Mouse (Mus musculus) forebrain, embryonic 13.5 days (tissue): ENCODE measurements around the gene Ankrd63. TPM values are rescaled to one million over a fixed set of nuclear protein-coding genes. Genes with fewer than 3 reads are reported as not detected.

Source experiments
- ATAC-seq: fragments of 200-750 bp; cut with Nextera tagmentation; 2 replicates; pipeline ENCODE4 v1.8.0; 2017
- H3K27ac ChIP-seq: fragments of 300-500 bp; sonication (generic); 2 replicates; pipeline ENCODE4 v1.5.1; 2015; ENCODE audit warnings: inconsistent platforms, mild to moderate bottlenecking, moderate library complexity
- H3K27me3 ChIP-seq: fragments of 300-500 bp; sonication (generic); 2 replicates; pipeline ENCODE4 v1.6.1; 2015; ENCODE audit warnings: mild to moderate bottlenecking, inconsistent platforms
- H3K36me3 ChIP-seq: fragments of 300-500 bp; sonication (generic); 2 replicates; pipeline ENCODE4 v1.6.1; 2015; ENCODE audit warnings: mild to moderate bottlenecking, inconsistent platforms; ENCODE audit not compliant: poor library complexity, severe bottlenecking
- H3K4me1 ChIP-seq: fragments of 300-500 bp; sonication (generic); 2 replicates; pipeline ENCODE4 v1.6.1; 2015; ENCODE audit warnings: inconsistent platforms
- H3K4me2 ChIP-seq: fragments of 300-500 bp; sonication (generic); 2 replicates; pipeline ENCODE4 v1.6.1; 2015; ENCODE audit warnings: inconsistent platforms, mild to moderate bottlenecking, moderate library complexity
- H3K4me3 ChIP-seq: fragments of 300-500 bp; sonication (generic); 2 replicates; pipeline ENCODE4 v1.5.1; 2015; ENCODE audit warnings: mild to moderate bottlenecking, inconsistent platforms
- H3K9ac ChIP-seq: fragments of 300-500 bp; sonication (generic); 2 replicates; pipeline ENCODE4 v1.6.1; 2015; ENCODE audit warnings: mild to moderate bottlenecking, inconsistent platforms
- H3K9me3 ChIP-seq: fragments of 300-500 bp; sonication (generic); replicated peaks from 2 replicates; pipeline ENCODE4 v1.6.1; 2016; ENCODE audit warnings: inconsistent platforms
- WGBS: fragments of 180-500 bp; shearing (Covaris S2); methylation state at CpG from one replicate; pipeline ENCODE4 v1.1.7; 2015; 5-methylcytosine and 5-hydroxymethylcytosine counted together
- polyA plus RNA-seq: library from polyadenylated mRNA; unstranded; fragments of >200 nt; fragmentation: Nextera tagmentation; extraction: Ambion mirVana; gene quantifications from 2 replicates; pipeline ENCODE4 v1.2.1, GENCODE M21; 2015

Ankrd63 gene
- polyA plus RNA-seq, 1 experiment from 2014 or later, result 0.17 TPM

DNA sequence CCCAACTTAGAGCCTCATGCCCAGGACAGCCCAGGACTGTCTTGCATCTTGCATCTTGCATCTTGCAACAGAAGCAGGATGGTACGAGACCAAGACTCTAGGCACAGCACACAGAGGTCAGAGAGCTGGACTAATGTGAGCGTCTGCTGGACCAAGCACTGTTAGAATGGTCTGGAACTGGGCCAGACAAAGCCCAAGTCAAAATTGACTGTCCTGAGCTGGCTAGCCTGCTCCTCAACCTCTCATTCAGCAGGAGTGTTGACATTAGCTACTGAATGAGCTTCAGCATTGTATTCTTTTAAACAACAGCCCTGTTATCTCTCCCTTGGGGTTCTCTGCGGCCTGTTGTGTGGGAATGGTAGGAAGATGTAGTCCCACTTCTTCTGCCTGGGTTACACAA, 24.2 kb downstream of the Ankrd63 start:
- Histone ChIP-seq H3K27ac (no peak overlapping the region), H3K27me3 (peaks cover 54% of the 10 kb centered on the region), H3K9ac (no peak overlapping the region), H3K4me1 (peaks cover 18% of the 10 kb centered on the region), H3K9me3 (no peaks in the 10 kb centered on the region), H3K36me3 (no peaks in the 10 kb centered on the region), H3K4me3 (no peak overlapping the region), H3K4me2 (no peak overlapping the region)
- 81% methylated on average over 3 of the region's 3 CpGs for WGBS
- no peak for ATAC-seq

GRCm38 (mm10) chr2:118677817-118678216, 25.9 kb downstream of the Ankrd63 start:
- no peaks in the 10 kb centered on the region for H3K9me3 ChIP-seq
- H3K27me3 ChIP-seq, result peaks cover 70% of the 10 kb centered on the region
- H3K4me3 ChIP-seq, result peak overlapping the region; percentile 55
- WGBS, result 15% methylated on average over 4 of the region's 4 CpGs
- peak overlapping the region; percentile 96 for H3K4me2 ChIP-seq
- no peaks in the 10 kb centered on the region for H3K36me3 ChIP-seq
- H3K9ac ChIP-seq, result peak overlapping the region; percentile 73
- no peak overlapping the region for H3K27ac ChIP-seq
- H3K4me1 ChIP-seq, result peaks cover 18% of the 10 kb centered on the region
- no peak for ATAC-seq

DNA sequence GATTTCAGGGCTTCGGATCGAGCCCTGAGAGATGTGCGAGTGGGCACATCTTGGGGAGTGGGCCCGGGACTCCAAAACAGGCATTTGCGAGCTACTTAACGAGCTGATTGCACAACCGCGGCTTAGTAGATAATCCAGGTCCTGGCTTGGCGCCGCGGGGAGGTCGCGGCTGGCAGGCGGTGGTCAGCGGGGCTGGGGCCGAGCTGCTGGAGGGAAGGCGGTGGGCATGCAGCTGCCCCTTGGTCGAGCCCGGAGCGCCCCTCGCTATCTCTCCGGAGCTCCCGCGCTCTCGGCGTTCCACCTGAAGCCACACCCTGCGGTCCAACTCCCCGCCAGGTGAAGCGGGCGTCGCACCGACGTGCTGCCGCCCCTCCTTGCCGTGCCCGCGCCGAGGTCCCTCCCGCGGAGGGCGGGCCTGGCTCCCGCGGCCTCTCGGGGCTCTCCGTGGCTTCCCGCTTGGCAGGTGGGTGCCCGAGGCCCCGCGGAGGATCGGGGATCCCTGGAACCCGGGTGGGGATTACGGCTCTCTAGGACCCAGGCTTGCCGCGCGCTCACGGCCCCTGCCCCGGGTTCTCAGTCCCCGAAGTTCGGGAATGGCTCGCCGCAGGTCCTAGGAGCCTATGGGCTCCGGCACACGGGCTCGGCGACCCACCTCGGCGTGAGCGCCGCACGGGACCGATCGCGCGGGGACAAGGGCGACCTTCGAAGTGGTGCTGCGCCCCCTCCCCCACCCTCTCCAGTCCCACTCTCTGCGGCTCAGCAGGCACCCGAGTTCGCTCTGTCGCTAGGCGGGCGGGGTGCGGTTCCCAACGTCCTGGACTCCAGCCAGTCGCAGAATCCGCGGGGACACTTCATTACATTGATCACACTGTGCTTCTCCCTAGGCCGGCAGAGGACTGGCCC, 26.7 kb downstream of the Ankrd63 start:
- Histone ChIP-seq H3K4me2 (peak overlapping the region; percentile 96), H3K9ac (peak overlapping the region; percentile 73), H3K27me3 (peaks cover 78% of the 10 kb centered on the region), H3K9me3 (no peaks in the 10 kb centered on the region), H3K4me1 (peaks cover 12% of the 10 kb centered on the region), H3K27ac (no peak overlapping the region), H3K4me3 (peak overlapping the region; percentile 55), H3K36me3 (no peaks in the 10 kb centered on the region)
- 1% methylated on average over 60 of the region's 89 CpGs for WGBS
- peak; percentile 61 for ATAC-seq

GRCm38 (mm10) chr2:118674500-118674899, 29.3 kb downstream of the Ankrd63 start:
- Histone ChIP-seq H3K4me2 (no peak overlapping the region), H3K4me3 (no peak overlapping the region), H3K9ac (no peak overlapping the region), H3K27me3 (peaks cover 78% of the 10 kb centered on the region), H3K4me1 (peaks cover 12% of the 10 kb centered on the region), H3K36me3 (no peaks in the 10 kb centered on the region), H3K27ac (no peak overlapping the region), H3K9me3 (no peaks in the 10 kb centered on the region)
- WGBS, result 25% methylated on average over 7 of the region's 7 CpGs
- ATAC-seq, result no peak

GRCm38 (mm10) chr2:118673686-118674465, 29.9 kb downstream of the Ankrd63 start:
- Histone ChIP-seq H3K36me3 (no peaks in the 10 kb centered on the region), H3K27ac (no peak overlapping the region), H3K4me2 (no peak overlapping the region), H3K4me3 (no peak overlapping the region), H3K9ac (no peak overlapping the region), H3K4me1 (peaks cover 12% of the 10 kb centered on the region), H3K27me3 (peaks cover 72% of the 10 kb centered on the region), H3K9me3 (no peaks in the 10 kb centered on the region)
- 19% methylated on average over 15 of the region's 15 CpGs for WGBS
- no peak for ATAC-seq

DNA sequence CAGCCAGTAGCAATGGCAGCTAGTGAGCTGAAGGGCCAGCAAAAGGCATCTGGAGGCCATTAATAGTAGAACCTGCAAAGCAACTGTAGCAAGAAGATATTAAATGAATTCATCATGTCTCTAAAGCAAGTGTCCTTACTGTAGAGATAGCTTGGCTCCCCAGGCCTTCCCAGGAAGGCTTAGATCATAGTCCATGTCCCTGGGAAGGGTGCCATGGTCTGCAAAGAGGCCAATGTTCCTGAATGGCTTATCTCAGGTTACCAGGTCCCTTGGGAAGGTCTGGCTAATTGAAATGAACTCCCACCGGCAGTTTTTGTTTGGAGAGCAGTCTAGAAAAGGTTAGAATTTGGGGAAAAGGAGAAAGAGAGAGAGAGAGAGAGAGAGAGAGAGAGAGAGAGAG, 32.0 kb downstream of the Ankrd63 start:
- H3K9me3 ChIP-seq, result no peaks in the 10 kb centered on the region
- no peak overlapping the region for H3K4me2 ChIP-seq
- no peak overlapping the region for H3K27ac ChIP-seq
- H3K4me1 ChIP-seq, result peaks cover 2% of the 10 kb centered on the region
- peaks cover 50% of the 10 kb centered on the region for H3K27me3 ChIP-seq
- H3K36me3 ChIP-seq, result no peaks in the 10 kb centered on the region
- H3K4me3 ChIP-seq, result no peak overlapping the region
- H3K9ac ChIP-seq, result no peak overlapping the region
- no peak for ATAC-seq
- 85% methylated on average over 1 of the region's 1 CpGs for WGBS

DNA sequence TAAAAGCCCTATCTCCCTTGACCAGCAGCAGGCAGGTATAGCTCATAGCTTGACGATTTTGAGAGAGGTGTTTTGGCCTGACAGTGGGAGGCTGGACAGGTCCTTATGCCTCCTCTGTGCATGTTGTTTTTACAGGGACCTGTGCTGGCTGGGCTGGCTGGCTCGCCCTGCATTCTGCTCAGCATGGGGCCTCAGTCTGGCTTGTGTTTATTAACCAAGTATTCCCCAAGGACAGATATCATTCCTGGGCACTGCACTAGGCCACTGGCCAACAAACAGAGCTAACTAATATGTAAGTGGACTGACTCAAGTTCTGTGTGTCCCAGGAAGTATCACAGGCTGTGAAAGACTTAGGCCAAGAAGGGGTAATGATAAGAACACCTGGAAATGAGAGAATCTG, 34.0 kb downstream of the Ankrd63 start:
- ATAC-seq, result no peak
- no peaks in the 10 kb centered on the region for H3K36me3 ChIP-seq
- H3K4me1 ChIP-seq, result no peaks in the 10 kb centered on the region; the same call in 1 of the 2 replicates
- H3K27ac ChIP-seq, result no peak overlapping the region
- H3K27me3 ChIP-seq, result peaks cover 34% of the 10 kb centered on the region
- H3K9me3 ChIP-seq, result no peaks in the 10 kb centered on the region
- H3K9ac ChIP-seq, result no peak overlapping the region
- H3K4me2 ChIP-seq, result no peak overlapping the region
- no peak overlapping the region for H3K4me3 ChIP-seq
- 48% methylated on average over 2 of the region's 2 CpGs for WGBS

- Histone ChIP-seq H3K27ac (no peak overlapping the region), H3K27me3 (peaks cover 31% of the 10 kb centered on the region), H3K4me2 (no peak overlapping the region), H3K4me3 (no peak overlapping the region), H3K9ac (no peak overlapping the region), H3K4me1 (peaks cover 5% of the 10 kb centered on the region; the same call in 1 of the 2 replicates), H3K9me3 (no peaks in the 10 kb centered on the region), H3K36me3 (no peaks in the 10 kb centered on the region)
- WGBS, result 73% methylated on average over 6 of the region's 6 CpGs
- ATAC-seq, result no peak
Observed at GRCm38 (mm10) chr2:118669245-118669644, 34.5 kb downstream of the Ankrd63 start.

DNA sequence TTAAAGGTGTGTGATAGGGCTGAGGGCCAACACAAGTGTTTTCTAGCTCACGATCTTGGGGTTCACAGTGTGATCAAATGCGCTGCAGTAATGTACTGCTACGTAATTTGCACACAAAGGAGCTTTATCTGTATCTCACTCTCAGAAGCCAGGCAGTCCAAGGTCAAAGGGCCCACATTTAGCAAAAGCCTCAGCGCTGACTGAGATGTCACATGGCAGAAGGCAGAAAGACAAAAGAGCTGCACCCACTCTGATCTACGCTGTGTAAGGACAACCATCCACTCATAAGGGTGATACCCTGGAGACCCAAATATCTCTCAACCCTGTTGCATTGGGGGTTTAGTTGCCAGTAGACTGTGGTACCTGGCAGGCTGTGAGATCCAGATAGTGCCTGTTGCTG, 36.6 kb downstream of the Ankrd63 start:
- Histone ChIP-seq H3K27me3 (peaks cover 20% of the 10 kb centered on the region), H3K27ac (no peak overlapping the region), H3K9ac (no peak overlapping the region), H3K36me3 (no peaks in the 10 kb centered on the region), H3K4me2 (no peak overlapping the region), H3K9me3 (no peaks in the 10 kb centered on the region), H3K4me1 (peaks cover 25% of the 10 kb centered on the region), H3K4me3 (no peak overlapping the region)
- no peak for ATAC-seq
- 86% methylated on average over 5 of the region's 5 CpGs for WGBS

GRCm38 (mm10) chr2:118665616-118666015, 38.1 kb downstream of the Ankrd63 start:
- H3K9me3 ChIP-seq, result no peaks in the 10 kb centered on the region
- no peak overlapping the region for H3K4me3 ChIP-seq
- no peak for ATAC-seq
- H3K27ac ChIP-seq, result no peak overlapping the region
- H3K27me3 ChIP-seq, result peaks cover 19% of the 10 kb centered on the region
- WGBS, result 95% methylated on average over 4 of the region's 4 CpGs
- H3K9ac ChIP-seq, result no peak overlapping the region
- H3K36me3 ChIP-seq, result no peaks in the 10 kb centered on the region
- H3K4me2 ChIP-seq, result 0 out of 2 replicates have a peak overlapping the region, but pooled peaks have one; percentile 16
- H3K4me1 ChIP-seq, result peaks cover 25% of the 10 kb centered on the region

DNA sequence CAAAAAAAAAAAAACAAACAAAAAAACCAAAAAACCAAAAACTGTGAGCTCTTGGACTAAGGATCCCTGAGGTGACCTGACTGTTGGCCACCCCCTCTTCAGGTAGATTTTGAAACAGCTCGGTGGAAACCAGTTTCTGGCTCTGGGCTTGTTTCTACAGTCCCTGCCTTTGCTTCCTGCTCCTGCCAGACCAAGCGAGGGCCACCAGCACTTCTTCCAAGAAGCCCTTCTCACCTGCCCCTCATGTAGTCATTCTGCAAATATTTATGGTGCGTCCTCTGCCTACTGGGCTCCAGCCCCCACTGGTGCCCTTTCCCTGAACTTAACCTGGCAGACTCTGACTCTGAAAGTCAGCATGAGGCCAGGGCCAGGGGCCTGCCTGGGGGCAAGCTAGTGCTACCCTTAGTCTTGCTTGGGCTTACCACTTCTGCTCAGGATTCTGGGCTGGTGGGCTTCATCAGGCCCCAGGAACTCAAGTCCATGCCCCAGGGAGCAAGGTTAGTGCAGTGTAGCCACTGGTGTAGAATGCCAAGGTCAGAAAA, 38.7 kb downstream of the Ankrd63 start:
- WGBS, result 78% methylated on average over 3 of the region's 3 CpGs
- H3K9me3 ChIP-seq, result no peaks in the 10 kb centered on the region
- H3K27ac ChIP-seq, result no peak overlapping the region
- H3K4me3 ChIP-seq, result no peak overlapping the region
- ATAC-seq, result no peak
- peak overlapping the region; percentile 16; the same call in 1 of the 2 replicates for H3K4me2 ChIP-seq
- peaks cover 28% of the 10 kb centered on the region for H3K4me1 ChIP-seq
- H3K9ac ChIP-seq, result no peak overlapping the region
- H3K27me3 ChIP-seq, result peaks cover 15% of the 10 kb centered on the region
- H3K36me3 ChIP-seq, result no peaks in the 10 kb centered on the region
